Mouse (Mus musculus): ENCODE measurements around the gene Myo18b. TPM values are rescaled to one million over a fixed set of nuclear protein-coding genes. Genes with fewer than 3 reads are reported as not detected.

The Myo18b gene
- polyA plus RNA-seq, 1 experiment, result not detected

- peaks cover 2% of the 10 kb centered on the region; the same call in 1 of the 2 replicates for H3K4me1 ChIP-seq (ENCODE audit: control insufficient read depth, insufficient read depth, low read length)
- H3K4me3 ChIP-seq (ENCODE audit: insufficient read depth, low read length), result no peak overlapping the region
- no peak for TF ChIP-seq POLR2A (IDR thresholded peaks at IDR 0.05; ENCODE audit: low read depth, low read length)
- no peak for TF ChIP-seq CTCF (IDR thresholded peaks at IDR 0.05; ENCODE audit: borderline replicate concordance, insufficient read depth, low read length)
- no peak overlapping the region for H3K27ac ChIP-seq (ENCODE audit: insufficient read depth, low read length)
Observed at GRCm38 (mm10) chr5:112665661-112666060, 230.5 kb downstream of the Myo18b start.

GRCm38 (mm10) chr5:112663701-112664100, 232.5 kb downstream of the Myo18b start:
- Histone ChIP-seq H3K4me1 (ENCODE audit: control insufficient read depth, insufficient read depth, low read length) (peaks cover 2% of the 10 kb centered on the region; the same call in 1 of the 2 replicates), H3K4me3 (ENCODE audit: insufficient read depth, low read length) (no peak overlapping the region), H3K27ac (ENCODE audit: insufficient read depth, low read length) (no peak overlapping the region)
- no peak for TF ChIP-seq POLR2A (IDR thresholded peaks at IDR 0.05; ENCODE audit: low read depth, low read length)
- TF ChIP-seq CTCF (IDR thresholded peaks at IDR 0.05; ENCODE audit: borderline replicate concordance, insufficient read depth, low read length), result no peak

- H3K4me3 ChIP-seq (ENCODE audit: insufficient read depth, low read length), result no peak overlapping the region
- H3K27ac ChIP-seq (ENCODE audit: insufficient read depth, low read length), result no peak overlapping the region
- peaks cover 3% of the 10 kb centered on the region; the same call in 1 of the 2 replicates for H3K4me1 ChIP-seq (ENCODE audit: control insufficient read depth, insufficient read depth, low read length)
- TF ChIP-seq POLR2A (IDR thresholded peaks at IDR 0.05; ENCODE audit: low read depth, low read length) (no peak), CTCF (IDR thresholded peaks at IDR 0.05; ENCODE audit: borderline replicate concordance, insufficient read depth, low read length) (no peak)
Observed at GRCm38 (mm10) chr5:112660924-112661431, 235.2 kb downstream of the Myo18b start.

GRCm38 (mm10) chr5:112659295-112659694, 236.9 kb downstream of the Myo18b start:
- TF ChIP-seq CTCF (IDR thresholded peaks at IDR 0.05; ENCODE audit: borderline replicate concordance, insufficient read depth, low read length) (no peak), POLR2A (IDR thresholded peaks at IDR 0.05; ENCODE audit: low read depth, low read length) (no peak)
- Histone ChIP-seq H3K27ac (ENCODE audit: insufficient read depth, low read length) (no peak overlapping the region), H3K4me3 (ENCODE audit: insufficient read depth, low read length) (no peak overlapping the region), H3K4me1 (ENCODE audit: control insufficient read depth, insufficient read depth, low read length) (peaks cover 5% of the 10 kb centered on the region; the same call in 1 of the 2 replicates)

GRCm38 (mm10) chr5:112656811-112657210, 239.4 kb downstream of the Myo18b start:
- Histone ChIP-seq H3K4me3 (ENCODE audit: insufficient read depth, low read length) (no peak overlapping the region), H3K27ac (ENCODE audit: insufficient read depth, low read length) (no peak overlapping the region), H3K4me1 (ENCODE audit: control insufficient read depth, insufficient read depth, low read length) (peaks cover 3% of the 10 kb centered on the region; the same call in 1 of the 2 replicates)
- TF ChIP-seq CTCF (IDR thresholded peaks at IDR 0.05; ENCODE audit: borderline replicate concordance, insufficient read depth, low read length) (no peak), POLR2A (IDR thresholded peaks at IDR 0.05; ENCODE audit: low read depth, low read length) (no peak)

GRCm38 (mm10) chr5:112655986-112656541, 240.1 kb downstream of the Myo18b start:
- Histone ChIP-seq H3K4me3 (ENCODE audit: insufficient read depth, low read length) (no peak overlapping the region), H3K4me1 (ENCODE audit: control insufficient read depth, insufficient read depth, low read length) (peaks cover 3% of the 10 kb centered on the region; the same call in 1 of the 2 replicates), H3K27ac (ENCODE audit: insufficient read depth, low read length) (no peak overlapping the region)
- TF ChIP-seq POLR2A (IDR thresholded peaks at IDR 0.05; ENCODE audit: low read depth, low read length) (no peak), CTCF (IDR thresholded peaks at IDR 0.05; ENCODE audit: borderline replicate concordance, insufficient read depth, low read length) (no peak)

GRCm38 (mm10) chr5:112655529-112655928, 240.6 kb downstream of the Myo18b start:
- TF ChIP-seq POLR2A (IDR thresholded peaks at IDR 0.05; ENCODE audit: low read depth, low read length) (no peak), CTCF (IDR thresholded peaks at IDR 0.05; ENCODE audit: borderline replicate concordance, insufficient read depth, low read length) (no peak)
- H3K4me3 ChIP-seq (ENCODE audit: insufficient read depth, low read length), result no peak overlapping the region
- no peak overlapping the region for H3K27ac ChIP-seq (ENCODE audit: insufficient read depth, low read length)
- H3K4me1 ChIP-seq (ENCODE audit: control insufficient read depth, insufficient read depth, low read length), result peaks cover 3% of the 10 kb centered on the region; the same call in 1 of the 2 replicates

- no peak for TF ChIP-seq POLR2A (IDR thresholded peaks at IDR 0.05; ENCODE audit: low read depth, low read length)
- TF ChIP-seq CTCF (IDR thresholded peaks at IDR 0.05; ENCODE audit: borderline replicate concordance, insufficient read depth, low read length), result no peak
- Histone ChIP-seq H3K4me1 (ENCODE audit: control insufficient read depth, insufficient read depth, low read length) (peaks cover 3% of the 10 kb centered on the region; the same call in 1 of the 2 replicates), H3K27ac (ENCODE audit: insufficient read depth, low read length) (no peak overlapping the region), H3K4me3 (ENCODE audit: insufficient read depth, low read length) (no peak overlapping the region)
Observed at GRCm38 (mm10) chr5:112652036-112652435, 244.1 kb downstream of the Myo18b start.

- TF ChIP-seq POLR2A (IDR thresholded peaks at IDR 0.05; ENCODE audit: low read depth, low read length) (no peak), CTCF (IDR thresholded peaks at IDR 0.05; ENCODE audit: borderline replicate concordance, insufficient read depth, low read length) (no peak)
- no peak overlapping the region for H3K4me3 ChIP-seq (ENCODE audit: insufficient read depth, low read length)
- H3K4me1 ChIP-seq (ENCODE audit: control insufficient read depth, insufficient read depth, low read length), result no peaks in the 10 kb centered on the region; the same call in 1 of the 2 replicates
- H3K27ac ChIP-seq (ENCODE audit: insufficient read depth, low read length), result no peak overlapping the region
Observed at GRCm38 (mm10) chr5:112649164-112649702, 246.9 kb downstream of the Myo18b start.

GRCm38 (mm10) chr5:112646871-112647270, 249.3 kb downstream of the Myo18b start:
- H3K27ac ChIP-seq (ENCODE audit: insufficient read depth, low read length), result no peak overlapping the region
- H3K4me3 ChIP-seq (ENCODE audit: insufficient read depth, low read length), result no peak overlapping the region
- no peak for TF ChIP-seq CTCF (IDR thresholded peaks at IDR 0.05; ENCODE audit: borderline replicate concordance, insufficient read depth, low read length)
- no peak for TF ChIP-seq POLR2A (IDR thresholded peaks at IDR 0.05; ENCODE audit: low read depth, low read length)
- H3K4me1 ChIP-seq (ENCODE audit: control insufficient read depth, insufficient read depth, low read length), result no peaks in the 10 kb centered on the region; the same call in 1 of the 2 replicates

Measured in embryonic fibroblast, embryonic 13.5 days (primary cell).